Mouse (Mus musculus): Measurements from ENCODE around the gene Znrf2.
"Not testable (repeated sequence)": the region's sequence is repeated elsewhere in the genome, so short reads cannot be mapped to it uniquely, and the experiment has no call there.

Gene Znrf2

GRCm38 (mm10) chr6:54809531-54810313, 7.0 kb upstream of the Znrf2 start:
- DNase-seq (ENCODE audit: low spot score in 2 of 2): peak in 1 of 2 experiments; percentile 46

- no peak for DNase-seq (ENCODE audit: low spot score in 2 of 2)
These were observed 6.4 kb upstream of the Znrf2 start for GRCm38 (mm10) chr6:54810314-54810646.

GRCm38 (mm10) chr6:54811546-54812250, 5.0 kb upstream of the Znrf2 start:
- peak; percentile 57 to 58 for DNase-seq (ENCODE audit: low spot score in 2 of 2)

- DNase-seq (ENCODE audit: low spot score in 2 of 2): peak; percentile 43 to 58
These were observed 4.4 kb upstream of the Znrf2 start for GRCm38 (mm10) chr6:54812276-54812675.

- DNase-seq (ENCODE audit: low spot score in 2 of 2): no peak
These were observed 1.1 kb upstream of the Znrf2 start for GRCm38 (mm10) chr6:54815428-54816130.

GRCm38 (mm10) chr6:54817266-54817767, 601 bp downstream of the Znrf2 start:
- peak; percentile 77 to 81 for DNase-seq (ENCODE audit: low spot score in 2 of 2)

GRCm38 (mm10) chr6:54818389-54818788, 1.7 kb downstream of the Znrf2 start:
- DNase-seq (ENCODE audit: low spot score in 2 of 2): no peak

GRCm38 (mm10) chr6:54819272-54819671, 2.6 kb downstream of the Znrf2 start:
- DNase-seq (ENCODE audit: low spot score in 2 of 2): no peak

- no peak for DNase-seq (ENCODE audit: low spot score in 2 of 2)
These were observed 3.0 kb downstream of the Znrf2 start for GRCm38 (mm10) chr6:54819746-54820145.

GRCm38 (mm10) chr6:54822348-54822747, 5.6 kb downstream of the Znrf2 start:
- peak; percentile 36 to 38 for DNase-seq (ENCODE audit: low spot score in 2 of 2)

GRCm38 (mm10) chr6:54824561-54824960, 7.8 kb downstream of the Znrf2 start:
- not testable (repeated sequence) for DNase-seq (ENCODE audit: low spot score in 2 of 2)

GRCm38 (mm10) chr6:54827481-54827880, 10.8 kb downstream of the Znrf2 start:
- no peak for DNase-seq (ENCODE audit: low spot score in 2 of 2)

- DNase-seq (ENCODE audit: low spot score in 2 of 2): no peak
These were observed 11.6 kb downstream of the Znrf2 start for GRCm38 (mm10) chr6:54828274-54828673.

- no peak for DNase-seq (ENCODE audit: low spot score in 2 of 2)
These were observed 13.5 kb downstream of the Znrf2 start for GRCm38 (mm10) chr6:54830048-54830772.

GRCm38 (mm10) chr6:54831069-54831720, 14.5 kb downstream of the Znrf2 start:
- no peak for DNase-seq (ENCODE audit: low spot score in 2 of 2)

- DNase-seq (ENCODE audit: low spot score in 2 of 2): no peak
These were observed 16.7 kb downstream of the Znrf2 start for GRCm38 (mm10) chr6:54833427-54833826.

GRCm38 (mm10) chr6:54836666-54837065, 19.9 kb downstream of the Znrf2 start:
- DNase-seq (ENCODE audit: low spot score in 2 of 2): no peak

GRCm38 (mm10) chr6:54841399-54841798, 24.7 kb downstream of the Znrf2 start:
- DNase-seq (ENCODE audit: low spot score in 2 of 2): no peak

GRCm38 (mm10) chr6:54842041-54842440, 25.3 kb downstream of the Znrf2 start:
- DNase-seq (ENCODE audit: low spot score in 2 of 2): no peak

- DNase-seq (ENCODE audit: low spot score in 2 of 2): no peak
These were observed 31.8 kb downstream of the Znrf2 start for GRCm38 (mm10) chr6:54848546-54848945.

Measured in heart, adult 9 months (tissue).